Mouse (Mus musculus): ENCODE measurements around the gene Tacc2. TPM values are rescaled to one million over a fixed set of nuclear protein-coding genes. Genes with fewer than 3 reads are reported as not detected.

Tacc2 gene
- polyA plus RNA-seq, 1 experiment from 2014 or later = 63.4 TPM

DNA sequence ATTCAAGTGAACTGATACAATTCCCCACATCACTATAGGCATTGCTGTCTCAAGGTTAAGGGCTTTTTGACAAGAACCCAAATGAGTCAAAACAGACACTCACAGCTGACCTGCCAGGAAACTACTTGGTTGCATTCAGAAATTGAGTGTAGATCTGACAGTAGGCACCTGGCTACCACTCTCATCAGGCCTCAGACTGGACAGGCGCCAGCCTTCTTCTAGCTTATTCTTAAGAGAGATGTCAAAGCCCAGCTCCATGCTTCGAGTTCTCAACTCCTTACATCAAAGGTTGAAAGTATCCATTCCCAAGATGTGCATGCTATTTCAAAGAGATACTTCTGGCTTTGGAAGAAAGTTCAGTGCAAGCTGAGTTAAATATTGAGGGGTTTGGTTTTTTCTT is 128.0 kb downstream of the Tacc2 start:
- Histone ChIP-seq H3K27me3 (ENCODE audit: control insufficient read depth, insufficient read depth, low read length) (no peaks in the 10 kb centered on the region), H3K4me1 (ENCODE audit: control insufficient read depth, insufficient read depth, low read length) (peaks cover 21% of the 10 kb centered on the region; the same call in 1 of the 2 replicates), H3K36me3 (ENCODE audit: control insufficient read depth, insufficient read depth, low read length) (no peaks in the 10 kb centered on the region), H3K9me3 (ENCODE audit: control insufficient read depth, low read length) (no peaks in the 10 kb centered on the region), H3K4me2 (ENCODE audit: low read depth, low read length) (no peak overlapping the region), H3K27ac (ENCODE audit: low read depth, low read length) (no peak overlapping the region), H3K4me3 (ENCODE audit: low read depth, low read length) (no peak overlapping the region), H3K9ac (replicated peaks; ENCODE audit: low read depth, low read length) (no peak overlapping the region)
- 80% methylated on average over 2 of the region's 2 CpGs for WGBS
- ATAC-seq (ENCODE audit: low read depth) = no peak

DNA sequence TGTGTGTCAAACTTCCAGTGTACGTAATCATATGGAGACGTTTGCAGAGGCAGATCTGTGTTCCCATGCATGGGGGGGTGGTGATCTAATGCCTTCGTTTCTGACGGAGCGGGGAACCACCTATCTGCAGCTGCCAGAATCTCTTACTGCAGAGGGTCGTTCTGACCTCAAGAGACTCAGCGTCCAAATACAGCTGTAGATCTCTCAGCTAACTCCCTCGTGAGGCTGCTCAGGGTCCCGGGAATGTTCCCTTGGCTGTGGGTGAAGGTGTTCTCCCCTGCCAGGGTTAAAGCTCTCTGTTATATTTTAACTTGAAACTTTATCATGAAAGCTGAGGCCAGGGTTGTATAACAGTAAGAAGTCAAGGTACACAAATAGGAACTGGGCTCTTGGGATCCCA is 131.7 kb downstream of the Tacc2 start:
- H3K4me2 ChIP-seq (ENCODE audit: low read depth, low read length) = no peak overlapping the region
- H3K27ac ChIP-seq (ENCODE audit: low read depth, low read length) = 0 out of 2 replicates have a peak overlapping the region, but pooled peaks have one; percentile 18
- no peaks in the 10 kb centered on the region for H3K36me3 ChIP-seq (ENCODE audit: control insufficient read depth, insufficient read depth, low read length)
- ATAC-seq (ENCODE audit: low read depth) = no peak
- no peak overlapping the region for H3K9ac ChIP-seq (replicated peaks; ENCODE audit: low read depth, low read length)
- H3K27me3 ChIP-seq (ENCODE audit: control insufficient read depth, insufficient read depth, low read length) = no peaks in the 10 kb centered on the region
- H3K4me1 ChIP-seq (ENCODE audit: control insufficient read depth, insufficient read depth, low read length) = peaks cover 31% of the 10 kb centered on the region
- WGBS = 32% methylated on average over 9 of the region's 9 CpGs
- H3K9me3 ChIP-seq (ENCODE audit: control insufficient read depth, low read length) = no peaks in the 10 kb centered on the region
- H3K4me3 ChIP-seq (ENCODE audit: low read depth, low read length) = no peak overlapping the region

DNA sequence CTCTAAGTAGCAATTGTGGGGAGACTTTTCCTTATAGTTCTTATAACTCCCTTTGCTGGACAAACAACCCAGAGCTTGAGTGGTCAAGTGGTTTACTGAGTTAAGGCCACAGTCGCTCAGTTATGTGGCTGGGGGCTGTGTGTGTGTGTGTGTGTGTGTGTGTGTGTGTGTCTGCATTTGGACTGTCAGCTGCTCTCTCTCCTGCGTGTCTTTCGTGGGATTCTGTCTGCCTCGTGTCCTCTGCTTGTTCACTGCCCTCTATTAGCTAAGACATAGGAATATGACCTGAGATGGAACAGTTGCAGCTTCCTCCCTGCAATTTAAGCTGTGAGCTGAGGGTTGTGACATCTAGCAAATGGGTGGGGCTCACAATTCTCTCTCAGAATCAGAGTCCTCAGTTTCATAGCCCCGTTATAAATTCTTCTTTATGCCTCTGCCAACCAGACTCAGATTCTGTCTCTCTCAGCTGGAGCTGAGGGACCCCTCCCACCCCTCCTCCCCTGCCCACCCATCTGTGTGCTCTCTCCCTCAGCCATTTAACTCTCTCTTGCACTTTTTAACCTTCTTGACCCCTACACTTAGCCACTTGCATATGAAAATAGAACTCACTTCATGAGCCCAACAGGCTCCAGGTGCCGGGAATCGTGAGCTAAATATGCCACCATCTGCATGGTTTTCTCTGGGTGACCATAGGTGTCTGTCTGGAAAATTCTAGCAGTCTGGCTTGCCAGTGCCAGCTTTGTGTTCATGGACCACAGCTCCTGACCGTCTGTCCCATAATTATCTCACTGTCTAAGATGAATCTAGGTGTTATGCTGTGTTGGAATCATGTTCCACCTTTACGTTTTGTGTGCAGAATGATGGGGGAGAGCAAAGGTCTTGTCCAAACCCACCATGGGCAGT is 132.4 kb downstream of the Tacc2 start:
- Histone ChIP-seq H3K4me2 (ENCODE audit: low read depth, low read length) (no peak overlapping the region), H3K36me3 (ENCODE audit: control insufficient read depth, insufficient read depth, low read length) (no peaks in the 10 kb centered on the region), H3K27me3 (ENCODE audit: control insufficient read depth, insufficient read depth, low read length) (no peaks in the 10 kb centered on the region), H3K27ac (ENCODE audit: low read depth, low read length) (no peak overlapping the region), H3K9me3 (ENCODE audit: control insufficient read depth, low read length) (no peaks in the 10 kb centered on the region), H3K4me3 (ENCODE audit: low read depth, low read length) (no peak overlapping the region), H3K9ac (replicated peaks; ENCODE audit: low read depth, low read length) (no peak overlapping the region), H3K4me1 (ENCODE audit: control insufficient read depth, insufficient read depth, low read length) (peaks cover 31% of the 10 kb centered on the region)
- no peak for ATAC-seq (ENCODE audit: low read depth)
- 34% methylated on average over 9 of the region's 9 CpGs for WGBS

DNA sequence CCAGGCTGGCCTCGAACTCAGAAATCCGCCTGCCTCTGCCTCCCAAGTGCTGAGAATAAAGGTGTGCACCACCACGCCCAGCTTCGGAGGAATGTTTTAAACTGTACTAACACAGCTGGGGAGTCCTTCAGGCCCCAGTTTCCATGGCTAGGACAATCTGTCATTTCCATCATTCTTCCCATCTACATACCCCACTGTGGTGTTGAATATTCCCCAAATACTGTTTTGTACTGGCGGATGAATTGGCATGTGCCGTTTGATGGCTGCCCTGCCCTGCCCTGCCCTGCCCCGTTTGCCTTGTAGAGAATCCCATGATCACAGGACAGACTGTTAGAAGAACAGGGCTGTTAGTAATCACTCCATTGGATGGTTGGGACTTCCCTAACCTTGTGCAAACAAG is 134.6 kb downstream of the Tacc2 start:
- no peak for ATAC-seq (ENCODE audit: low read depth)

DNA sequence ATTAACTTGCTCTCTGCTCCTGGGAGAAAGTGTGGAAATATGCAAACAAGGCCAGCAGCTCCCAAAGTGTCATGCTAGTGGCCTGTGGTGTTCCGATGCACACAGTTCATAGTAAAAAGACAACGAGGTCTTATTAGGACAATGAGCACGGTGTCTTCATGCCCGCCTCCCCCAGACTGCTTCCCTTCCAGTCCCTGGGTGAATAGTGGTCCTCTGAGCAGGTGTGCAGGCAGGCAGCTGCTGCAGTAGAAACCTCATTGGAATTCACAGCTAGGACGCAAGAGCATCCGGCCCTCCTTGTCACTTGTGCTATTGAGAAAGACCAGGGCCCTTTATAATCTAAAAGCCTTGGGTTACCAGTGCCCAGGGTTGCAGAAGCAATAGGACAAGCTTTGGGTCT is 136.1 kb downstream of the Tacc2 start:
- Histone ChIP-seq H3K4me2 (ENCODE audit: low read depth, low read length) (no peak overlapping the region), H3K27ac (ENCODE audit: low read depth, low read length) (no peak overlapping the region; the same call in 1 of the 2 replicates), H3K4me1 (ENCODE audit: control insufficient read depth, insufficient read depth, low read length) (peaks cover 26% of the 10 kb centered on the region), H3K9ac (replicated peaks; ENCODE audit: low read depth, low read length) (no peak overlapping the region), H3K4me3 (ENCODE audit: low read depth, low read length) (no peak overlapping the region), H3K27me3 (ENCODE audit: control insufficient read depth, insufficient read depth, low read length) (no peaks in the 10 kb centered on the region), H3K9me3 (ENCODE audit: control insufficient read depth, low read length) (no peaks in the 10 kb centered on the region), H3K36me3 (ENCODE audit: control insufficient read depth, insufficient read depth, low read length) (no peaks in the 10 kb centered on the region)
- no peak for ATAC-seq (ENCODE audit: low read depth)
- 36% methylated on average over 6 of the region's 6 CpGs for WGBS

More for the DNA sequence above, 134.6 kb downstream of the Tacc2 start:
- Histone ChIP-seq H3K27ac (ENCODE audit: low read depth, low read length) (no peak overlapping the region), H3K4me2 (ENCODE audit: low read depth, low read length) (no peak overlapping the region), H3K4me1 (ENCODE audit: control insufficient read depth, insufficient read depth, low read length) (peaks cover 31% of the 10 kb centered on the region), H3K9me3 (ENCODE audit: control insufficient read depth, low read length) (no peaks in the 10 kb centered on the region), H3K9ac (replicated peaks; ENCODE audit: low read depth, low read length) (no peak overlapping the region), H3K36me3 (ENCODE audit: control insufficient read depth, insufficient read depth, low read length) (no peaks in the 10 kb centered on the region), H3K4me3 (ENCODE audit: low read depth, low read length) (no peak overlapping the region), H3K27me3 (ENCODE audit: control insufficient read depth, insufficient read depth, low read length) (no peaks in the 10 kb centered on the region)
- WGBS = 90% methylated on average over 7 of the region's 7 CpGs

DNA sequence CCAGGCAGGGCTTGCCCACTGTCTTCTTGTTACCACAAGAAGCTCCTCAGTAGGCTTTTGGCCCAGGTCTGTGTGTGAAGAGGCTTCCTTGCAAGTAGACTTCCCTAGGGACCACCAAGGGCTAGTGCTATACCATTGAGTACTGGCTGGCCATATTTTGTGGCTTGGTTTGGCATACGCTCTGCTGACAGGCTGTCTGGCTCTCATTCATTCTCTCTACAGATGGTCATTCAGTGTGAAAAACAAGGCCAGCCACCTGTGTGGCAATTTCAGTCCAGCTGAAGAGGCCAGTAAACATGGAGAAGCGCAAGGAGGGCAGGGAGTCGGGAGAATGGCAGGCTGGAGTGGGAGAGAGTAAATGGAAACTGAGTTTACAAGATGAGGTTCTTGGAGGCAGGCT is 138.2 kb downstream of the Tacc2 start:
- 69% methylated on average over 3 of the region's 3 CpGs for WGBS
- H3K4me1 ChIP-seq (ENCODE audit: control insufficient read depth, insufficient read depth, low read length) = peaks cover 22% of the 10 kb centered on the region
- ATAC-seq (ENCODE audit: low read depth) = no peak
- no peaks in the 10 kb centered on the region for H3K9me3 ChIP-seq (ENCODE audit: control insufficient read depth, low read length)
- no peak overlapping the region for H3K4me2 ChIP-seq (ENCODE audit: low read depth, low read length)
- H3K27me3 ChIP-seq (ENCODE audit: control insufficient read depth, insufficient read depth, low read length) = no peaks in the 10 kb centered on the region
- H3K27ac ChIP-seq (ENCODE audit: low read depth, low read length) = no peak overlapping the region
- H3K9ac ChIP-seq (replicated peaks; ENCODE audit: low read depth, low read length) = no peak overlapping the region
- H3K36me3 ChIP-seq (ENCODE audit: control insufficient read depth, insufficient read depth, low read length) = no peaks in the 10 kb centered on the region
- no peak overlapping the region for H3K4me3 ChIP-seq (ENCODE audit: low read depth, low read length)

DNA sequence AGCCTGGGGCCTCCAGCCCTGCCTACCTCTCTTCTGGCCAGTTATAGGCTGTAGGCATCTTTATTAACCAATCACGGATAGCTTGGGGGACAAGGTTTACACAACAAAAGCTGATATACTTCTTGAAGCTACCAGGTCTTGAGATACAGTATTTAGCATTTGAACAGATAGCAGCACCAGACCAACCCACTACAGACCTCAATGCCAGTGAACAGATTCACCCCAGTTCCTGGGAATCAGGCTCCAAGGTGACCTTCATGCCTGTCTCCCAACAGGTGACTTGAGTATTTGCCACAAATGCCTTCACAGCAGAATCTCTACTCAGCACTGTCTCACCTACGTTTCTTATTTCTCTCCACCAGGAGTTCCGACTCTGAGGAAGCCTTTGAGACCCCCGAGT is 139.1 kb downstream of the Tacc2 start:
- Histone ChIP-seq H3K4me3 (ENCODE audit: low read depth, low read length) (no peak overlapping the region), H3K4me1 (ENCODE audit: control insufficient read depth, insufficient read depth, low read length) (peaks cover 22% of the 10 kb centered on the region; the same call in 1 of the 2 replicates), H3K27me3 (ENCODE audit: control insufficient read depth, insufficient read depth, low read length) (no peaks in the 10 kb centered on the region), H3K36me3 (ENCODE audit: control insufficient read depth, insufficient read depth, low read length) (no peaks in the 10 kb centered on the region), H3K9ac (replicated peaks; ENCODE audit: low read depth, low read length) (no peak overlapping the region), H3K9me3 (ENCODE audit: control insufficient read depth, low read length) (no peaks in the 10 kb centered on the region), H3K4me2 (ENCODE audit: low read depth, low read length) (no peak overlapping the region), H3K27ac (ENCODE audit: low read depth, low read length) (no peak overlapping the region)
- WGBS = 90% methylated on average over 4 of the region's 4 CpGs
- ATAC-seq (ENCODE audit: low read depth) = no peak

DNA sequence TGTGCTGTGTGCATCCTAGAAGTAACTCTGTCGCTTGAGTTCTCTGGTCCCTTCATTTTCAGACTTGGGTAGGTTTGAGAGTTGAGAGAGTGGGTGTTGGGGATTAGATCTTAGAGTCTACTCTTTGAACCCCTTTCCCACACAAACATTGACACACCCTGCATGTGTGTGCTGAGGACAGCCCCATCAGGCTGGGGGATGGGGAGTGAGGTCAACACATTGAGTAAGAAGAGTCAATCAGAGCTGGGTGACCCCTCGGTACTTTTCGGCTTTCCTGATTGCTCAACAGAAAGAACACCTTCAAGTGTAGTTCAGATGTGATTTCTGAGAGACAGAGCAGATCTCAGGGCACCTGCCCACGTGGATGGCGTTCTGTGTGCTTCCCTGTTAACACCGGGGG is 139.8 kb downstream of the Tacc2 start:
- WGBS = 89% methylated on average over 4 of the region's 6 CpGs
- H3K27me3 ChIP-seq (ENCODE audit: control insufficient read depth, insufficient read depth, low read length) = no peaks in the 10 kb centered on the region
- no peaks in the 10 kb centered on the region for H3K36me3 ChIP-seq (ENCODE audit: control insufficient read depth, insufficient read depth, low read length)
- H3K4me3 ChIP-seq (ENCODE audit: low read depth, low read length) = no peak overlapping the region
- H3K4me1 ChIP-seq (ENCODE audit: control insufficient read depth, insufficient read depth, low read length) = peaks cover 22% of the 10 kb centered on the region; the same call in 1 of the 2 replicates
- H3K9me3 ChIP-seq (ENCODE audit: control insufficient read depth, low read length) = no peaks in the 10 kb centered on the region
- H3K4me2 ChIP-seq (ENCODE audit: low read depth, low read length) = no peak overlapping the region
- no peak for ATAC-seq (ENCODE audit: low read depth)
- H3K27ac ChIP-seq (ENCODE audit: low read depth, low read length) = no peak overlapping the region
- no peak overlapping the region for H3K9ac ChIP-seq (replicated peaks; ENCODE audit: low read depth, low read length)

DNA sequence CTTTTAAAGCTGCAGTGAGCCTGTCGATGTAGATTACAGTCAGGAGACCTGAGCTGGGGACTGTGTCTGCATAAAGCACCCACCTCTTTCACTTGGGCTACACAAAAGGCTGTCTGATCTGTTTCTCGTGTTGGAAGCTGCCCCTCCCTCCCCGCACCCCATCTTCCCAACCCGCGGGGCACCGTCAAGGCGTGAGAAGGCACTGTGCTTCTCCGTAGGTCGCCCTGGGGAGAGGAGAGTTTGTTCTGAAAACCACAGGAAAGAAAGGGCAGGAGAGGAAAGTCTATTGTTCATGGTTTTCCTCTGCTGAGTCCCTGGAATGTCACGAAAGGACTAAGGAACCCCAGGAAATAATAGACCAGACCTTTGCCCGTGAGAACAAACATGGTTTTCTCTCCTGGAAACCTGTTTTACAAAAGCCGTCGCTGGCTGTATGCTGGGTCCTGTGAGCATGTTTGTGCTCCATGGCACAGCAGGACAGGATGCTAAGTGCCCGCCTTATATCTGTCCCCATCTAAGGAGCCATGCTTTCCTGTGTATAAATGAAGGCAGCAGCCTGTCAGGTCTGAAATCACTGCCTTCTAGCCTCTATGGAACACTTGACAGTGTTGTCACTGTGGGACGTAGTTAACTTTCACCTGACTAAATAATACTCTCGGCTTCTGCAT is 142.8 kb downstream of the Tacc2 start:
- Histone ChIP-seq H3K4me3 (ENCODE audit: low read depth, low read length) (no peak overlapping the region), H3K4me1 (ENCODE audit: control insufficient read depth, insufficient read depth, low read length) (peaks cover 15% of the 10 kb centered on the region; the same call in 1 of the 2 replicates), H3K27ac (ENCODE audit: low read depth, low read length) (peak overlapping the region; percentile 1; the same call in 1 of the 2 replicates), H3K9me3 (ENCODE audit: control insufficient read depth, low read length) (no peaks in the 10 kb centered on the region), H3K4me2 (ENCODE audit: low read depth, low read length) (no peak overlapping the region), H3K36me3 (ENCODE audit: control insufficient read depth, insufficient read depth, low read length) (peaks cover 3% of the 10 kb centered on the region; the same call in 1 of the 2 replicates), H3K27me3 (ENCODE audit: control insufficient read depth, insufficient read depth, low read length) (no peaks in the 10 kb centered on the region), H3K9ac (replicated peaks; ENCODE audit: low read depth, low read length) (0 out of 2 replicates have a peak overlapping the region, but pooled peaks have one; percentile 4)
- ATAC-seq (ENCODE audit: low read depth) = no peak
- WGBS = 15% methylated on average over 16 of the region's 16 CpGs

Data from neural tube, embryonic 14.5 days (tissue).